ENCODE assay signal across 1 mouse cellular context in the genomic region with DNA sequence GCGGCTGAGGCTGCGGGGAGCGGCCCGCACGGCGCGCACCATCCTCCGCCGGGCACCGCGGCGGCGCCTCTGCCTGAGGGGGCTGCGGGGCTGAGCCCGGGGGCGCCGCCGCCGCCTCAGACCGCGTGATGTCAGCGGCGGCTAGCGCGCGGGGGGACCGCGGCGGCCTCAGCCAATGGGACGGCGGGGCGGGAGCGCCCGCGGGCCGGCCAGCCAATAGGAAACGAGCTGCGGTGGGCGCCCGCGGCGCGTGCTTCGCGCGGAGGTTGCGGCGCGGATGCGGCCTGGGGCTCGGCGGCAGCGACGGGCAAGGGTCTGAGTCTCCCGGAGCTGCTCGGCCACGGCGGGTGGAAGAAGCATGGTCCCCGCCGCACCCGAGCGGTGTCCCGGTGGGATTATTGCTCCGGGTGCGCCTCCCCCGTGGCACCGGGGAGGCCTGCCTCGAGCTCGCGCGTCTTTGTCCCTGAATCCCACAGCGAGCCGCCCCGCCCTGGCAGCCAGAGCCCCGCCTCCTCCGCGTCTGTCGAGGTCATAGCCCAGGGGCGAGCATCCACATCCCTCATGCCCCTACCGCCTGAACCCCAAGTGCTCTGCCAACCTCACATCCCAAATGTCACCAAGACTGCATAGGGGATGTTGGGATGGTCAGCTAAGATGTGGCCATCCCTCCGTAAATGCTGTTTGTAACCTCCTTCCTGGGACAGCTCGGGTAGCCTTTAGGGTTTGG.
A peak's percentile ranks its signal among the peaks of the same experiment; 100 is the strongest.
TF ChIP-seq lines count a peak whose summit lies in the region.

A gene (minus strand): TSS at position 129 of the 727 bp plus-strand sequence.

TF ChIP-seq in CH12.LX, 34 proteins besides CTCF, POLR2A, EP300 and RAD21 (continued from another document):
- TF ChIP-seq ZMIZ1 (IDR thresholded peaks at IDR 0.05; ENCODE audit: low read depth, low read length) (peak; percentile 81), CHD1 (IDR thresholded peaks at IDR 0.05; ENCODE audit: low read depth, low read length) (peak; percentile 88), MEF2A (IDR thresholded peaks at IDR 0.05; ENCODE audit: borderline replicate concordance, low read depth, low read length) (peak; percentile 43; the same call in 1 of the 2 replicates), IRF4 (IDR thresholded peaks at IDR 0.05; ENCODE audit: low read depth, low read length) (no peak; the same call in 1 of the 2 replicates), SMC3 (IDR thresholded peaks at IDR 0.05; ENCODE audit: low read depth, low read length) (no peak)
